Mouse (Mus musculus) neural tube, embryonic 12.5 days (tissue): ENCODE results near the gene Clec4a1. TPM values are rescaled to one million over a fixed set of nuclear protein-coding genes. Genes with fewer than 3 reads are reported as not detected.

Experiments
- ATAC-seq: fragments of 200-750 bp; cut with Nextera tagmentation; 2 replicates; pipeline ENCODE4 v1.8.0; 2017; ENCODE audit warnings: low read depth, mild to moderate bottlenecking, moderate TSS enrichment, moderate library complexity; ENCODE audit not compliant: low FRiP score
- H3K27ac ChIP-seq: fragments of 300-500 bp; sonication (generic); 2 replicates; pipeline ENCODE4 v1.5.1; 2016
- H3K27me3 ChIP-seq: fragments of 300-500 bp; sonication (generic); replicated peaks from 2 replicates; pipeline ENCODE4 v1.6.1; 2016; ENCODE audit warnings: mild to moderate bottlenecking
- H3K36me3 ChIP-seq: fragments of 300-500 bp; sonication (generic); 2 replicates; pipeline ENCODE4 v1.6.1; 2016; ENCODE audit warnings: mild to moderate bottlenecking
- H3K4me1 ChIP-seq: fragments of 300-500 bp; sonication (generic); 2 replicates; pipeline ENCODE4 v1.6.1; 2016
- H3K4me2 ChIP-seq: fragments of 300-500 bp; sonication (generic); replicated peaks from 2 replicates; pipeline ENCODE4 v1.6.1; 2016; ENCODE audit warnings: mild to moderate bottlenecking
- H3K4me3 ChIP-seq: fragments of 300-500 bp; sonication (generic); 2 replicates; pipeline ENCODE4 v1.5.1; 2016
- H3K9ac ChIP-seq: fragments of 300-500 bp; sonication (generic); 2 replicates; pipeline ENCODE4 v1.6.1; 2016; ENCODE audit warnings: mild to moderate bottlenecking
- H3K9me3 ChIP-seq: fragments of 300-500 bp; sonication (generic); 2 replicates; pipeline ENCODE4 v1.6.1; 2016; ENCODE audit warnings: mild to moderate bottlenecking
- WGBS: fragments of 180-500 bp; shearing (Covaris S2); methylation state at CpG from one replicate; pipeline ENCODE4 v1.1.7; 2016; 5-methylcytosine and 5-hydroxymethylcytosine counted together
- polyA plus RNA-seq: library from polyadenylated mRNA; unstranded; fragments of >200 nt; fragmentation: Nextera tagmentation; extraction: Ambion mirVana; gene quantifications from 2 replicates; pipeline ENCODE4 v1.2.1, GENCODE M21; 2016

The Clec4a1 gene
- 0.52 and 0.75 TPM in 2 replicates for polyA plus RNA-seq

- H3K4me1 ChIP-seq: no peaks in the 10 kb centered on the region
- H3K4me3 ChIP-seq: no peak within 1 kb of the TSS
- no peak within 1 kb of the TSS for H3K27ac ChIP-seq
- no peaks in the 10 kb centered on the region for H3K9me3 ChIP-seq
- H3K36me3 ChIP-seq: no peaks in the 10 kb centered on the region
- 66% methylated on average over 4 of the region's 4 CpGs for WGBS
- no peak within 1 kb of the TSS for H3K9ac ChIP-seq
- H3K4me2 ChIP-seq: no peak within 1 kb of the TSS
- no peaks in the 10 kb centered on the region for H3K27me3 ChIP-seq
- ATAC-seq: no peak
These were observed at the start of gene Clec4a1 for GRCm38 (mm10) chr6:122921451-122921850. TSS of gene Clec4a1 (plus strand) at chr6:122921848.

- no peaks in the 10 kb centered on the region for H3K27me3 ChIP-seq
- no peaks in the 10 kb centered on the region for H3K9me3 ChIP-seq
- H3K4me1 ChIP-seq: peaks cover 12% of the 10 kb centered on the region
- no peak overlapping the region for H3K9ac ChIP-seq
- H3K27ac ChIP-seq: no peak overlapping the region
- no peak overlapping the region for H3K4me3 ChIP-seq
- peaks cover 3% of the 10 kb centered on the region; the same call in 1 of the 2 replicates for H3K36me3 ChIP-seq
- no peak overlapping the region for H3K4me2 ChIP-seq
- ATAC-seq: no peak
- 96% methylated on average over 5 of the region's 5 CpGs for WGBS
These were observed 48.8 kb upstream of the Clec4a1 start for GRCm38 (mm10) chr6:122872800-122873199.

GRCm38 (mm10) chr6:122873871-122874719 lies 47.6 kb upstream of the Clec4a1 start, which contains the start of gene Necap1:
TSS of gene Necap1 (plus strand) at chr6:122874474.
- Histone ChIP-seq H3K4me3 (peak within 1 kb of the TSS; percentile 84), H3K27ac (peak within 1 kb of the TSS; percentile 76), H3K4me1 (peaks cover 18% of the 10 kb centered on the region), H3K27me3 (no peaks in the 10 kb centered on the region), H3K9me3 (no peaks in the 10 kb centered on the region), H3K36me3 (peaks cover 5% of the 10 kb centered on the region; the same call in 1 of the 2 replicates), H3K4me2 (peak within 1 kb of the TSS; percentile 63), H3K9ac (peak within 1 kb of the TSS; percentile 83)
- peak; percentile 98 for ATAC-seq
- 8% methylated on average over 43 of the region's 43 CpGs for WGBS

- under 1% methylated on average over 31 of the region's 31 CpGs for WGBS
- Histone ChIP-seq H3K4me3 (peak overlapping the region; percentile 84), H3K36me3 (peaks cover 5% of the 10 kb centered on the region), H3K9ac (peak overlapping the region; percentile 83), H3K4me1 (peaks cover 18% of the 10 kb centered on the region), H3K4me2 (peak overlapping the region; percentile 63), H3K27me3 (no peaks in the 10 kb centered on the region), H3K27ac (peak overlapping the region; percentile 76), H3K9me3 (no peaks in the 10 kb centered on the region)
- ATAC-seq: peak; percentile 85
These were observed 46.8 kb upstream of the Clec4a1 start for GRCm38 (mm10) chr6:122874720-122875389.

- peaks cover 18% of the 10 kb centered on the region for H3K4me1 ChIP-seq
- no peak overlapping the region for H3K4me2 ChIP-seq
- H3K9ac ChIP-seq: no peak overlapping the region
- peaks cover 41% of the 10 kb centered on the region for H3K36me3 ChIP-seq
- no peak overlapping the region for H3K4me3 ChIP-seq
- WGBS: 92% methylated on average over 7 of the region's 7 CpGs
- H3K27ac ChIP-seq: no peak overlapping the region
- no peak for ATAC-seq
- H3K9me3 ChIP-seq: no peaks in the 10 kb centered on the region
- no peaks in the 10 kb centered on the region for H3K27me3 ChIP-seq
These were observed 42.4 kb upstream of the Clec4a1 start for GRCm38 (mm10) chr6:122879141-122879735.

- Histone ChIP-seq H3K4me1 (peaks cover 18% of the 10 kb centered on the region), H3K36me3 (peaks cover 46% of the 10 kb centered on the region), H3K27ac (no peak overlapping the region), H3K4me3 (no peak overlapping the region), H3K9ac (no peak overlapping the region), H3K27me3 (no peaks in the 10 kb centered on the region), H3K4me2 (no peak overlapping the region), H3K9me3 (no peaks in the 10 kb centered on the region)
- WGBS: 95% methylated on average over 7 of the region's 7 CpGs
- no peak for ATAC-seq
These were observed 41.7 kb upstream of the Clec4a1 start for GRCm38 (mm10) chr6:122879781-122880505.

- no peak overlapping the region for H3K4me3 ChIP-seq
- 94% methylated on average over 12 of the region's 12 CpGs for WGBS
- no peaks in the 10 kb centered on the region for H3K27me3 ChIP-seq
- H3K4me1 ChIP-seq: 0 out of 2 replicates have a peak, but pooled peaks cover 7% of the 10 kb centered on the region
- H3K9me3 ChIP-seq: no peaks in the 10 kb centered on the region
- no peak for ATAC-seq
- peaks cover 56% of the 10 kb centered on the region for H3K36me3 ChIP-seq
- H3K27ac ChIP-seq: no peak overlapping the region
- no peak overlapping the region for H3K4me2 ChIP-seq
- H3K9ac ChIP-seq: no peak overlapping the region
These were observed 40.4 kb upstream of the Clec4a1 start for GRCm38 (mm10) chr6:122881287-122881686.

- 0 out of 2 replicates have a peak, but pooled peaks cover under 1% of the 10 kb centered on the region for H3K4me1 ChIP-seq
- no peak overlapping the region for H3K4me2 ChIP-seq
- no peak overlapping the region for H3K9ac ChIP-seq
- H3K36me3 ChIP-seq: peaks cover 73% of the 10 kb centered on the region
- H3K27me3 ChIP-seq: no peaks in the 10 kb centered on the region
- H3K27ac ChIP-seq: no peak overlapping the region
- ATAC-seq: no peak
- H3K9me3 ChIP-seq: no peaks in the 10 kb centered on the region
- H3K4me3 ChIP-seq: no peak overlapping the region
- 95% methylated on average over 9 of the region's 9 CpGs for WGBS
These were observed 38.0 kb upstream of the Clec4a1 start for GRCm38 (mm10) chr6:122883603-122884002.

GRCm38 (mm10) chr6:122889599-122889998 lies 32.0 kb upstream of the Clec4a1 start:
- ATAC-seq: no peak
- Histone ChIP-seq H3K27me3 (no peaks in the 10 kb centered on the region), H3K36me3 (peaks cover 48% of the 10 kb centered on the region), H3K4me1 (no peaks in the 10 kb centered on the region), H3K4me3 (no peak overlapping the region), H3K9ac (no peak overlapping the region), H3K4me2 (no peak overlapping the region), H3K27ac (no peak overlapping the region), H3K9me3 (no peaks in the 10 kb centered on the region)
- WGBS: 96% methylated on average over 2 of the region's 2 CpGs

- no peak overlapping the region for H3K9ac ChIP-seq
- 0 out of 2 replicates have a peak, but pooled peaks have one; percentile 43 for ATAC-seq
- H3K9me3 ChIP-seq: no peaks in the 10 kb centered on the region
- H3K27ac ChIP-seq: no peak overlapping the region
- H3K36me3 ChIP-seq: peaks cover 24% of the 10 kb centered on the region
- WGBS: 10% methylated on average over 2 of the region's 2 CpGs
- H3K4me2 ChIP-seq: no peak overlapping the region
- H3K4me3 ChIP-seq: no peak overlapping the region
- H3K4me1 ChIP-seq: no peaks in the 10 kb centered on the region
- H3K27me3 ChIP-seq: no peaks in the 10 kb centered on the region
These were observed 29.1 kb upstream of the Clec4a1 start for GRCm38 (mm10) chr6:122892442-122893049.

- Histone ChIP-seq H3K9me3 (no peaks in the 10 kb centered on the region), H3K27ac (no peak overlapping the region), H3K4me2 (no peak overlapping the region), H3K9ac (no peak overlapping the region), H3K27me3 (no peaks in the 10 kb centered on the region), H3K4me3 (no peak overlapping the region), H3K4me1 (no peaks in the 10 kb centered on the region), H3K36me3 (no peaks in the 10 kb centered on the region)
- ATAC-seq: no peak
- WGBS: 35% methylated on average over 4 of the region's 4 CpGs
These were observed 1.7 kb upstream of the Clec4a1 start for GRCm38 (mm10) chr6:122919922-122920321.
